Mouse (Mus musculus) liver, adult 2 months (tissue): ENCODE data around the gene Hspb3.

Source experiments
- CTCF ChIP-seq: fragments of 200-500 bp; IDR thresholded peaks from 2 replicates; pipeline ENCODE4 v1.5.1; 2011; ENCODE audit warnings: low read depth, low read length, control low read depth
- POLR2A ChIP-seq: fragments of 200-500 bp; IDR thresholded peaks from 2 replicates; pipeline ENCODE4 v1.6.1; 2011; ENCODE audit warnings: low read length, control low read depth; ENCODE audit not compliant: insufficient read depth; ENCODE audit errors: extremely low read depth

GRCm38 (mm10) chr13:113622122-113622864 lies 41.2 kb downstream of the Hspb3 start:
- no peak for TF ChIP-seq CTCF
- no peak for TF ChIP-seq POLR2A
